ENCODE assay signal across 9 mouse cellular contexts in the genomic region with DNA sequence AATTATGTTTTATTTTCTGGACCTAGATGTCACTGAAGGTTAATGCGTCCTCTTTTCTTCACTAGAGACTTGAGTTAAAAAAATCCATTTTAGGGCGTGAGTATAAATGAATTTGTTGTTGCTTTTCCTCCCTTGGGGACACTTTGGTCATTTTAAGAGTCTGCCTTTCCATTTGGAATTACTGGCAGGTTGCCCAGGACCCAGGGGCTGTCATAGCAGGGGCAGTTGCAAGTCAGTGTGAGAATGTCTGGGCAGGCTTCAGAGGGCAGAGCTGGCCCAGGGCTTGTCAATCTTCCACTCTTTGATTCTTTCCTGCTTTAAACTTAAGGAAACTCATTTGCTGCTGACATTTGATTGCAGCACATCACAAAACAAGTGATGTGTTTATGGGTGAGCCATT. TPM values are rescaled to one million over a fixed set of nuclear protein-coding genes. Genes with fewer than 3 reads are reported as not detected.
DNase-seq lines count a peak whose midpoint lies in the region; ATAC-seq and TF ChIP-seq lines count a peak whose summit lies in the region.
"Had no signal": no experiment of that assay in that cellular context is flagged by ENCODE, and none has a peak within 500 bp of the region (broad histone marks: within the 10 kb centered on the region; RNA-seq: fewer than 3 reads in every experiment).

No protein-coding gene starts in this region.

- H3K4me2 ChIP-seq in heart, embryonic 13.5 days, result no peak overlapping the region
- H3K4me2 ChIP-seq in intestine, postnatal 0 days (replicated peaks; ENCODE audit: low read depth), result no peak overlapping the region
- no peak overlapping the region for H3K4me2 ChIP-seq in intestine, embryonic 16.5 days (ENCODE audit: low read depth, low read length)
- H3K4me2 ChIP-seq: hindbrain, embryonic 12.5 days had no signal

- peak overlapping the region; percentile 6; the same call in 1 of the 2 replicates for H3K27ac ChIP-seq in heart, embryonic 13.5 days (replicated peaks)
- H3K27ac ChIP-seq in kidney, adult 2 months (ENCODE audit: insufficient read depth, low read depth, low read length), result no peak overlapping the region
- H3K27ac ChIP-seq in intestine, postnatal 0 days (ENCODE audit: low read depth, low read length), result no peak overlapping the region
- H3K27ac ChIP-seq in intestine, embryonic 16.5 days (ENCODE audit: low read length), result no peak overlapping the region
- H3K27ac ChIP-seq: hindbrain, embryonic 12.5 days had no signal

- no peak overlapping the region for H3K4me3 ChIP-seq in heart, embryonic 13.5 days
- H3K4me3 ChIP-seq in kidney, adult 2 months (ENCODE audit: insufficient read depth, low read depth, low read length), result no peak overlapping the region
- H3K4me3 ChIP-seq in intestine, postnatal 0 days (ENCODE audit: low read depth, low read length), result no peak overlapping the region
- no peak overlapping the region for H3K4me3 ChIP-seq in intestine, embryonic 16.5 days (ENCODE audit: low read length)
- H3K4me3 ChIP-seq: hindbrain, embryonic 12.5 days had no signal

- H3K4me1 ChIP-seq in heart, embryonic 13.5 days, result peaks cover 15% of the 10 kb centered on the region
- H3K4me1 ChIP-seq in kidney, adult 2 months (ENCODE audit: control insufficient read depth, insufficient read depth, low read length), result peaks cover 3% of the 10 kb centered on the region; the same call in 1 of the 2 replicates
- no peaks in the 10 kb centered on the region for H3K4me1 ChIP-seq in intestine, postnatal 0 days (replicated peaks; ENCODE audit: control insufficient read depth, insufficient read depth, low read length)
- H3K4me1 ChIP-seq in intestine, embryonic 16.5 days (ENCODE audit: control insufficient read depth, insufficient read depth, low read length), result no peaks in the 10 kb centered on the region
- H3K4me1 ChIP-seq: hindbrain, embryonic 12.5 days had no signal

- WGBS in heart, embryonic 13.5 days, result 59% methylated on average over 2 of the region's 2 CpGs
- WGBS in kidney, adult 2 months, result 41% methylated on average over 2 of the region's 2 CpGs
- 70% methylated on average over 2 of the region's 2 CpGs for WGBS in intestine, postnatal 0 days
- WGBS in intestine, embryonic 16.5 days, result 64% methylated on average over 2 of the region's 2 CpGs

- no peaks in the 10 kb centered on the region for H3K9me3 ChIP-seq in heart, embryonic 13.5 days
- no peaks in the 10 kb centered on the region for H3K9me3 ChIP-seq in intestine, postnatal 0 days (ENCODE audit: control insufficient read depth)
- H3K9me3 ChIP-seq in intestine, embryonic 16.5 days (ENCODE audit: control insufficient read depth, low read length), result no peaks in the 10 kb centered on the region
- H3K9me3 ChIP-seq: hindbrain, embryonic 12.5 days had no signal

- no peak for DNase-seq in heart, postnatal 25 days (ENCODE audit: low spot score)
- DNase-seq in Muller cell, postnatal 12 days (ENCODE audit: inconsistent ontology term), result peak; percentile 80
- peak; percentile 64 for DNase-seq in brain, embryonic 14.5 days (ENCODE audit: low read depth)
- peak; percentile 69 for DNase-seq in kidney, adult 2 months

- intact Hi-C loops in heart, postnatal 25 days (cut with DNase I), result no loop called here

- no peaks in the 10 kb centered on the region for H3K27me3 ChIP-seq in heart, embryonic 13.5 days (replicated peaks)
- H3K27me3 ChIP-seq in kidney, adult 2 months (replicated peaks; ENCODE audit: control insufficient read depth, insufficient read depth, low read length), result no peaks in the 10 kb centered on the region
- H3K27me3 ChIP-seq in intestine, postnatal 0 days (replicated peaks; ENCODE audit: control insufficient read depth, insufficient read depth, low read length), result no peaks in the 10 kb centered on the region
- no peaks in the 10 kb centered on the region for H3K27me3 ChIP-seq in intestine, embryonic 16.5 days (replicated peaks; ENCODE audit: control insufficient read depth, insufficient read depth, low read length)
- H3K27me3 ChIP-seq: hindbrain, embryonic 12.5 days had no signal

- H3K36me3 ChIP-seq in heart, embryonic 13.5 days, result peaks cover 14% of the 10 kb centered on the region
- no peaks in the 10 kb centered on the region for H3K36me3 ChIP-seq in kidney, adult 2 months (ENCODE audit: control insufficient read depth, insufficient read depth, low read length)
- H3K36me3 ChIP-seq in intestine, postnatal 0 days (ENCODE audit: control insufficient read depth, insufficient read depth), result 0 out of 2 replicates have a peak, but pooled peaks cover 9% of the 10 kb centered on the region
- no peaks in the 10 kb centered on the region for H3K36me3 ChIP-seq in intestine, embryonic 16.5 days (ENCODE audit: control insufficient read depth, insufficient read depth, low read length)
- H3K36me3 ChIP-seq: hindbrain, embryonic 12.5 days had no signal

- no peak for ATAC-seq in heart, embryonic 13.5 days (ENCODE audit: extremely low read depth, insufficient number of reproducible peaks, low FRiP score, low TSS enrichment)
- no peak for ATAC-seq in inflammation-experienced regulatory T-cells, adult 6 months
- ATAC-seq in intestine, postnatal 0 days, result no peak
- ATAC-seq in intestine, embryonic 16.5 days, result no peak

- TF ChIP-seq POLR2A in brain, embryonic 14.5 days (IDR thresholded peaks at IDR 0.05; ENCODE audit: borderline replicate concordance, extremely low read depth, insufficient read depth, insufficient read length, poor library complexity, severe bottlenecking), result no peak
- no peak for TF ChIP-seq POLR2A in kidney, adult 2 months (IDR thresholded peaks at IDR 0.05; ENCODE audit: low read depth, low read length)

- H3K9ac ChIP-seq in heart, embryonic 13.5 days, result no peak overlapping the region
- no peak overlapping the region for H3K9ac ChIP-seq in intestine, postnatal 0 days (ENCODE audit: low read depth, low read length)
- H3K9ac ChIP-seq in intestine, embryonic 16.5 days (ENCODE audit: low read depth, low read length), result no peak overlapping the region
- H3K9ac ChIP-seq: hindbrain, embryonic 12.5 days had no signal

- no peak for TF ChIP-seq CTCF in brain, embryonic 14.5 days (IDR thresholded peaks at IDR 0.05; ENCODE audit: borderline replicate concordance, extremely low read depth, insufficient read depth, insufficient read length)
- TF ChIP-seq CTCF in kidney, adult 2 months (conservative IDR thresholded peaks at IDR 0.05; ENCODE audit: insufficient read depth, insufficient read length, low read depth, low read length), result no peak
- no peak for TF ChIP-seq CTCF in intestine, postnatal 0 days (IDR thresholded peaks at IDR 0.05; ENCODE audit: low read depth)

RNA-seq across cellular contexts. Expression of a gene that starts 45.7 kb away (rescaled TPM):
- 31.3 and 34.0 TPM in 2 replicates for polyA plus RNA-seq in heart, embryonic 13.5 days (2015; fragmentation: Nextera tagmentation; extraction: Ambion mirVana)
- total RNA-seq in heart, postnatal 25 days (2021), result 10 to 100 TPM; 37.7 to 38.8 TPM
- polyA plus RNA-seq in brain, embryonic 14.5 days (2012; rRNA removed), result 13.6 and 31.5 TPM in 2 replicates
- polyA plus RNA-seq in kidney, adult 2 months (2012; rRNA removed), result 7.6 and 9.6 TPM in 2 replicates
- polyA plus RNA-seq in inflammation-experienced regulatory T-cells, adult 6 months (2017; shearing (Covaris generic)), result 10 to 100 TPM; 57.6 to 68.8 (median 68.7) TPM
- polyA plus RNA-seq in intestine, postnatal 0 days (2015; fragmentation: Nextera tagmentation; extraction: Ambion mirVana), result 8.8 and 9.6 TPM in 2 replicates
- 21.2 and 24.1 TPM in 2 replicates for polyA plus RNA-seq in intestine, embryonic 16.5 days (2015; fragmentation: Nextera tagmentation; extraction: Ambion mirVana)
